Mouse (Mus musculus) embryonic facial prominence, embryonic 15.5 days (tissue): Measurements from ENCODE around the gene Il11ra1. TPM values are rescaled to one million over a fixed set of nuclear protein-coding genes. Genes with fewer than 3 reads are reported as not detected.
"Not testable (repeated sequence)": the region's sequence is repeated elsewhere in the genome, so short reads cannot be mapped to it uniquely, and the experiment has no call there.

Experiments used
- ATAC-seq: fragments of 200-750 bp; cut with Nextera tagmentation; 2 replicates; pipeline ENCODE4 v1.8.0; 2017; ENCODE audit warnings: low read depth, moderate TSS enrichment; ENCODE audit not compliant: insufficient number of reproducible peaks, low FRiP score, low TSS enrichment
- H3K27ac ChIP-seq: fragments of 300-500 bp; sonication (generic); replicated peaks from 2 replicates; pipeline ENCODE4 v1.5.1; 2015; ENCODE audit warnings: mild to moderate bottlenecking, inconsistent platforms
- H3K27me3 ChIP-seq: fragments of 300-500 bp; sonication (generic); 2 replicates; pipeline ENCODE4 v1.6.1; 2015; ENCODE audit warnings: inconsistent platforms
- H3K36me3 ChIP-seq: fragments of 300-500 bp; sonication (generic); 2 replicates; pipeline ENCODE4 v1.6.1; 2015; ENCODE audit warnings: mild to moderate bottlenecking, inconsistent platforms
- H3K4me1 ChIP-seq: fragments of 300-500 bp; sonication (generic); 2 replicates; pipeline ENCODE4 v1.6.1; 2015; ENCODE audit warnings: inconsistent platforms
- H3K4me2 ChIP-seq: fragments of 300-500 bp; sonication (generic); replicated peaks from 2 replicates; pipeline ENCODE4 v1.6.1; 2015; ENCODE audit warnings: mild to moderate bottlenecking, inconsistent platforms
- H3K4me3 ChIP-seq: fragments of 300-500 bp; sonication (generic); replicated peaks from 2 replicates; pipeline ENCODE4 v1.5.1; 2015; ENCODE audit warnings: mild to moderate bottlenecking, inconsistent platforms
- H3K9ac ChIP-seq: fragments of 300-500 bp; sonication (generic); 2 replicates; pipeline ENCODE4 v1.6.1; 2015; ENCODE audit warnings: inconsistent platforms
- H3K9me3 ChIP-seq: fragments of 300-500 bp; sonication (generic); replicated peaks from 2 replicates; pipeline ENCODE4 v1.6.1; 2016; ENCODE audit warnings: inconsistent platforms
- WGBS: fragments of 180-500 bp; shearing (Covaris S2); methylation state at CpG from one replicate; pipeline ENCODE4 v1.1.7; 2015; 5-methylcytosine and 5-hydroxymethylcytosine counted together
- polyA plus RNA-seq: library from polyadenylated mRNA; unstranded; fragments of >200 nt; fragmentation: Nextera tagmentation; extraction: Ambion mirVana; gene quantifications from 2 replicates; pipeline ENCODE4 v1.2.1, GENCODE M21; 2015

Gene Il11ra1
- polyA plus RNA-seq = 407 and 429 TPM in 2 replicates

- H3K4me3 ChIP-seq, H3K9me3 ChIP-seq, ATAC-seq, H3K4me1 ChIP-seq, H3K27ac ChIP-seq, H3K9ac ChIP-seq, H3K36me3 ChIP-seq, H3K27me3 ChIP-seq: not testable (repeated sequence)
- WGBS = 78% methylated on average over 9 of the region's 10 CpGs
- H3K4me2 ChIP-seq = 0 out of 2 replicates have a peak within 1 kb of the TSS, but pooled peaks have one; percentile 10
Measured at GRCm38 (mm10) chr4:41699783-41700182, at the start of gene Il11ra1. TSS of gene Il11ra1 (plus strand) at chr4:41699989.

- H3K27me3 ChIP-seq = peaks cover 5% of the 10 kb centered on the region; the same call in 1 of the 2 replicates
- WGBS = 45% methylated on average over 6 of the region's 6 CpGs
- no peak overlapping the region for H3K4me2 ChIP-seq
- no peaks in the 10 kb centered on the region for H3K9me3 ChIP-seq
- H3K36me3 ChIP-seq = 0 out of 2 replicates have a peak, but pooled peaks cover 3% of the 10 kb centered on the region
- no peak overlapping the region for H3K4me3 ChIP-seq
- H3K4me1 ChIP-seq = peaks cover 5% of the 10 kb centered on the region; the same call in 1 of the 2 replicates
- ATAC-seq = no peak
- no peak overlapping the region for H3K9ac ChIP-seq
- no peak overlapping the region for H3K27ac ChIP-seq
Measured at GRCm38 (mm10) chr4:41653296-41653695, 46.5 kb upstream of the Il11ra1 start.

GRCm38 (mm10) chr4:41653730-41654129, 46.1 kb upstream of the Il11ra1 start:
- Histone ChIP-seq H3K9ac (no peak overlapping the region), H3K27me3 (peaks cover 5% of the 10 kb centered on the region; the same call in 1 of the 2 replicates), H3K4me1 (peaks cover 8% of the 10 kb centered on the region; the same call in 1 of the 2 replicates), H3K4me3 (no peak overlapping the region), H3K36me3 (0 out of 2 replicates have a peak, but pooled peaks cover 3% of the 10 kb centered on the region), H3K9me3 (no peaks in the 10 kb centered on the region), H3K4me2 (no peak overlapping the region), H3K27ac (no peak overlapping the region)
- no peak for ATAC-seq
- WGBS = 53% methylated on average over 6 of the region's 6 CpGs

- Histone ChIP-seq H3K4me2 (no peak overlapping the region), H3K36me3 (0 out of 2 replicates have a peak, but pooled peaks cover 3% of the 10 kb centered on the region), H3K27me3 (peaks cover 5% of the 10 kb centered on the region; the same call in 1 of the 2 replicates), H3K4me3 (no peak overlapping the region), H3K9ac (no peak overlapping the region), H3K9me3 (no peaks in the 10 kb centered on the region), H3K4me1 (peaks cover 13% of the 10 kb centered on the region; the same call in 1 of the 2 replicates), H3K27ac (no peak overlapping the region)
- WGBS = 19% methylated on average over 7 of the region's 7 CpGs
- ATAC-seq = no peak
Measured at GRCm38 (mm10) chr4:41654217-41654616, 45.6 kb upstream of the Il11ra1 start.

GRCm38 (mm10) chr4:41655525-41655924, 44.3 kb upstream of the Il11ra1 start:
- 0 out of 2 replicates have a peak, but pooled peaks cover 3% of the 10 kb centered on the region for H3K36me3 ChIP-seq
- no peaks in the 10 kb centered on the region for H3K9me3 ChIP-seq
- no peak for ATAC-seq
- no peak overlapping the region for H3K4me2 ChIP-seq
- no peak overlapping the region for H3K27ac ChIP-seq
- H3K27me3 ChIP-seq = peaks cover 7% of the 10 kb centered on the region; the same call in 1 of the 2 replicates
- H3K9ac ChIP-seq = no peak overlapping the region
- peaks cover 15% of the 10 kb centered on the region; the same call in 1 of the 2 replicates for H3K4me1 ChIP-seq
- no peak overlapping the region for H3K4me3 ChIP-seq
- WGBS = 50% methylated on average over 2 of the region's 2 CpGs

GRCm38 (mm10) chr4:41658566-41659384, 41.0 kb upstream of the Il11ra1 start:
- 17% methylated on average over 25 of the region's 25 CpGs for WGBS
- H3K4me3 ChIP-seq = no peak overlapping the region
- H3K36me3 ChIP-seq = 0 out of 2 replicates have a peak, but pooled peaks cover 3% of the 10 kb centered on the region
- ATAC-seq = no peak
- H3K27me3 ChIP-seq = peaks cover 7% of the 10 kb centered on the region; the same call in 1 of the 2 replicates
- H3K9me3 ChIP-seq = no peaks in the 10 kb centered on the region
- H3K27ac ChIP-seq = no peak overlapping the region
- H3K4me1 ChIP-seq = peaks cover 30% of the 10 kb centered on the region
- H3K9ac ChIP-seq = no peak overlapping the region
- H3K4me2 ChIP-seq = no peak overlapping the region; the same call in 1 of the 2 replicates

- Histone ChIP-seq H3K36me3 (0 out of 2 replicates have a peak, but pooled peaks cover 3% of the 10 kb centered on the region), H3K27ac (no peak overlapping the region), H3K9ac (no peak overlapping the region), H3K9me3 (no peaks in the 10 kb centered on the region), H3K4me3 (no peak overlapping the region), H3K4me1 (peaks cover 38% of the 10 kb centered on the region), H3K27me3 (peaks cover 7% of the 10 kb centered on the region; the same call in 1 of the 2 replicates), H3K4me2 (no peak overlapping the region)
- 61% methylated on average over 13 of the region's 13 CpGs for WGBS
- ATAC-seq = no peak
Measured at GRCm38 (mm10) chr4:41659556-41659955, 40.2 kb upstream of the Il11ra1 start.

- H3K4me1 ChIP-seq = peaks cover 50% of the 10 kb centered on the region
- H3K27ac ChIP-seq = no peak overlapping the region
- ATAC-seq = no peak
Measured at GRCm38 (mm10) chr4:41660851-41661430, 38.8 kb upstream of the Il11ra1 start.

GRCm38 (mm10) chr4:41662723-41663122, 37.1 kb upstream of the Il11ra1 start:
- no peak overlapping the region for H3K9ac ChIP-seq
- WGBS = 67% methylated on average over 11 of the region's 11 CpGs
- no peak overlapping the region for H3K4me2 ChIP-seq
- no peak for ATAC-seq
- H3K27me3 ChIP-seq = peaks cover 7% of the 10 kb centered on the region; the same call in 1 of the 2 replicates
- H3K36me3 ChIP-seq = no peaks in the 10 kb centered on the region
- H3K27ac ChIP-seq = no peak overlapping the region
- H3K9me3 ChIP-seq = no peaks in the 10 kb centered on the region
- no peak overlapping the region for H3K4me3 ChIP-seq
- peaks cover 50% of the 10 kb centered on the region for H3K4me1 ChIP-seq

More at GRCm38 (mm10) chr4:41660851-41661430, 38.8 kb upstream of the Il11ra1 start:
- Histone ChIP-seq H3K9me3 (no peaks in the 10 kb centered on the region), H3K4me3 (no peak overlapping the region), H3K27me3 (peaks cover 7% of the 10 kb centered on the region; the same call in 1 of the 2 replicates), H3K4me2 (no peak overlapping the region), H3K9ac (no peak overlapping the region), H3K36me3 (0 out of 2 replicates have a peak, but pooled peaks cover 3% of the 10 kb centered on the region)
- 16% methylated on average over 11 of the region's 11 CpGs for WGBS

GRCm38 (mm10) chr4:41663614-41664013, 36.2 kb upstream of the Il11ra1 start:
- H3K27ac ChIP-seq = no peak overlapping the region
- 46% methylated on average over 9 of the region's 9 CpGs for WGBS
- H3K36me3 ChIP-seq = no peaks in the 10 kb centered on the region
- H3K4me3 ChIP-seq = no peak overlapping the region
- H3K4me1 ChIP-seq = peaks cover 43% of the 10 kb centered on the region
- peaks cover 2% of the 10 kb centered on the region; the same call in 1 of the 2 replicates for H3K27me3 ChIP-seq
- H3K9ac ChIP-seq = no peak overlapping the region
- no peak overlapping the region for H3K4me2 ChIP-seq
- no peaks in the 10 kb centered on the region for H3K9me3 ChIP-seq
- ATAC-seq = no peak

GRCm38 (mm10) chr4:41664533-41664932, 35.3 kb upstream of the Il11ra1 start:
- H3K9me3 ChIP-seq = no peaks in the 10 kb centered on the region
- 33% methylated on average over 7 of the region's 7 CpGs for WGBS
- no peak for ATAC-seq
- H3K36me3 ChIP-seq = no peaks in the 10 kb centered on the region
- H3K4me2 ChIP-seq = no peak overlapping the region
- H3K27me3 ChIP-seq = no peaks in the 10 kb centered on the region
- no peak overlapping the region for H3K4me3 ChIP-seq
- H3K9ac ChIP-seq = no peak overlapping the region
- peaks cover 35% of the 10 kb centered on the region for H3K4me1 ChIP-seq
- no peak overlapping the region for H3K27ac ChIP-seq
